Mouse (Mus musculus) myocyte (in vitro differentiated cells): ENCODE measurements around the gene Myo9b.

Source experiments
- CEBPB ChIP-seq: IDR thresholded peaks from 2 replicates; pipeline ENCODE4 v1.6.1; 2011; ENCODE audit warnings: mild to moderate bottlenecking, moderate library complexity; ENCODE audit not compliant: poor library complexity, insufficient read depth, severe bottlenecking
- E2F4 ChIP-seq: IDR thresholded peaks from one replicate; pipeline ENCODE4 v1.6.1; 2011; ENCODE audit warnings: mild to moderate bottlenecking, control low read depth, moderate library complexity; ENCODE audit not compliant: insufficient read depth
- MAX ChIP-seq: IDR thresholded peaks from one replicate; pipeline ENCODE4 v1.6.1; 2011; ENCODE audit warnings: low read depth, mild to moderate bottlenecking, control low read depth
- MYOD1 ChIP-seq, 3 experiments: IDR thresholded peaks; one replicate each; pipeline ENCODE4 v1.6.1; 2011; ENCODE audit warnings: control low read depth in 2 of 3, low read depth in 2 of 3, mild to moderate bottlenecking in 2 of 3, moderate library complexity in 1 of 3; ENCODE audit not compliant: insufficient read length in 2 of 3, control insufficient read depth in 1 of 3
- MYOG ChIP-seq, 3 experiments: IDR thresholded peaks; one replicate each; pipeline ENCODE4 v1.6.1; 2011; ENCODE audit warnings: control low read depth in 2 of 3, low read depth in 2 of 3, mild to moderate bottlenecking in 2 of 3; ENCODE audit not compliant: insufficient read length in 2 of 3, control insufficient read depth in 1 of 3, insufficient read depth in 1 of 3
- POLR2A ChIP-seq: IDR thresholded peaks from one replicate; pipeline ENCODE4 v1.6.1; 2011; ENCODE audit warnings: low read depth, mild to moderate bottlenecking, control low read depth, moderate library complexity; ENCODE audit not compliant: insufficient read length
- POLR2AphosphoS2 ChIP-seq: IDR thresholded peaks from one replicate; pipeline ENCODE4 v1.6.1; 2011; ENCODE audit warnings: low read depth, control low read depth; ENCODE audit not compliant: insufficient read length
- REST ChIP-seq: IDR thresholded peaks from one replicate; pipeline ENCODE4 v1.6.1; 2011; ENCODE audit warnings: mild to moderate bottlenecking, control low read depth, moderate library complexity; ENCODE audit not compliant: insufficient read depth, insufficient read length
- SRF ChIP-seq: IDR thresholded peaks from one replicate; pipeline ENCODE4 v1.6.1; 2011; ENCODE audit warnings: low read depth; ENCODE audit not compliant: control insufficient read depth, insufficient read length
- TCF12 ChIP-seq: IDR thresholded peaks from one replicate; pipeline ENCODE4 v1.6.1; 2011; ENCODE audit warnings: mild to moderate bottlenecking, control low read depth; ENCODE audit not compliant: poor library complexity, insufficient read depth, severe bottlenecking
- TCF3 ChIP-seq: IDR thresholded peaks from one replicate; pipeline ENCODE4 v1.6.1; 2011; ENCODE audit warnings: low read depth, control low read depth; ENCODE audit not compliant: insufficient read length
- USF1 ChIP-seq: IDR thresholded peaks from one replicate; pipeline ENCODE4 v1.6.1; 2011; ENCODE audit warnings: low read depth, mild to moderate bottlenecking, control low read depth, moderate library complexity

- no peak for TF ChIP-seq MYOD1 (IDR thresholded peaks at IDR 0.05; ENCODE audit: control insufficient read depth in 1 of 3, insufficient read length in 2 of 3, low read depth in 2 of 3)
- TF ChIP-seq POLR2AphosphoS2: no peak
- no peak for TF ChIP-seq POLR2A
- no peak for TF ChIP-seq TCF3
- no peak for TF ChIP-seq SRF
- no peak for TF ChIP-seq MAX
- no peak for TF ChIP-seq CEBPB
- no peak for TF ChIP-seq USF1
- TF ChIP-seq TCF12: no peak
- TF ChIP-seq E2F4: no peak
- TF ChIP-seq REST: no peak
- TF ChIP-seq MYOG (IDR thresholded peaks at IDR 0.05; ENCODE audit: control insufficient read depth in 1 of 3, insufficient read depth in 1 of 3, insufficient read length in 2 of 3, low read depth in 2 of 3): no peak
Observed at GRCm38 (mm10) chr8:71392871-71393270, 120.4 kb downstream of the Myo9b start.
